Mouse (Mus musculus) bone marrow macrophage, adult 2 months (primary cell): ENCODE data around the gene Cnksr3.

Experiments
- CTCF ChIP-seq: IDR thresholded peaks from 2 replicates; pipeline ENCODE4 v1.5.1; 2012; ENCODE audit warnings: low read depth, mild to moderate bottlenecking, low read length, moderate library complexity
- POLR2A ChIP-seq: IDR thresholded peaks from 2 replicates; pipeline ENCODE4 v1.6.1; 2012; ENCODE audit warnings: mild to moderate bottlenecking, low read depth, low read length, borderline replicate concordance

DNA sequence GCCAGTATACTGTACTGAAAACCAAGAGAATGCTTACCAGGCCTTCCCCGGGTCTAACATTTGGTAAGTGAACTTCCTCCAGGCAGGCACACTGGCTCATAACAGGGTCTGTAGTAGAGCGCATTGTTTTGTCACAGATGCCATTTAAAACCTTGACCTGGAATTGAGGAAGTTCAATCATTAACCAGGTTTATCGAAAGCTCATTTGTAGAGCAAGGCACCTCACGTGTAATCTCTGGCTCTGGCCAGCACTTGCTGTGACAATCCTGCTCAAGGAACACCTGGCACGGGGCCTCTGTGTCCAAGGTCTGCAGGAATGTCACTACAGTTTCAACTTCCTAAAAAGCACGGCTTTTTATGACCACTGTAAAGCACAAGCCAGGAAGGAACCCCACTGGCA, 71.8 kb downstream of the Cnksr3 start:
- TF ChIP-seq CTCF: no peak
- TF ChIP-seq POLR2A: no peak
